Mouse (Mus musculus): ENCODE measurements around the gene Naa80. TPM values are rescaled to one million over a fixed set of nuclear protein-coding genes. Genes with fewer than 3 reads are reported as not detected.

Gene Naa80
- polyA plus RNA-seq, 1 experiment from 2014 or later, result 11.3 TPM

DNA sequence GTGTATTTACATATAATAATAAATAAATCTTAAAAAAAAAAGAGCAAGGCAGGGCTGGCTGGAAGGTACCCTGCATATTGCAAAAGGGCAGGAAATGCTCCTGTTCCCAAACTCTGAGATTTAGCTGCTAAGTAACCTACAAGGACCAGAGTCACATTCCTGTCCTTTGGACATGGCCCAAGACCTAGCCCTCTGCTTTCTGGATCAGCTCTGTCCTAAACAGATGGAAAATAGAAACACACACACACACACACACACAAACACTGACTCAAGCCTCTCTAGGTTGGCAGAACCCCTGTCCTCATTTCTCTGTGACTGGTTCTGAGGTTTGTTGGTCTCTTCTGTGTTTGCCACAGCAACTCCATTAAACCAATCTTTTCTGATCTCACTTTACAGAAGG, 42.3 kb downstream of the Naa80 start:
- H3K9ac ChIP-seq (ENCODE audit: low read depth, low read length), result no peak overlapping the region
- ATAC-seq (ENCODE audit: low FRiP score) (no peak), DNase-seq (ENCODE audit: low spot score) (no peak)
- no peak overlapping the region for H3K4me3 ChIP-seq (ENCODE audit: low read depth, low read length)
- H3K4me1 ChIP-seq (replicated peaks; ENCODE audit: control insufficient read depth, insufficient read depth, low read length), result peaks cover 2% of the 10 kb centered on the region; the same call in 1 of the 2 replicates
- no peak overlapping the region for H3K27ac ChIP-seq (ENCODE audit: low read depth, low read length)
- peaks cover 28% of the 10 kb centered on the region for H3K36me3 ChIP-seq (ENCODE audit: control insufficient read depth, insufficient read depth, low read length)
- no peak overlapping the region for H3K4me2 ChIP-seq (replicated peaks; ENCODE audit: low read depth, low read length)
- H3K9me3 ChIP-seq (ENCODE audit: control insufficient read depth, low read length), result no peaks in the 10 kb centered on the region
- H3K27me3 ChIP-seq (ENCODE audit: control insufficient read depth, insufficient read depth, low read length), result no peaks in the 10 kb centered on the region

GRCm38 (mm10) chr9:107624539-107624938, 45.9 kb downstream of the Naa80 start:
- DNase-seq (ENCODE audit: low spot score), result no peak
- Histone ChIP-seq H3K27ac (ENCODE audit: low read depth, low read length) (0 out of 2 replicates have a peak overlapping the region, but pooled peaks have one; percentile 20), H3K27me3 (ENCODE audit: control insufficient read depth, insufficient read depth, low read length) (no peaks in the 10 kb centered on the region), H3K4me3 (ENCODE audit: low read depth, low read length) (no peak overlapping the region), H3K4me2 (replicated peaks; ENCODE audit: low read depth, low read length) (no peak overlapping the region), H3K4me1 (replicated peaks; ENCODE audit: control insufficient read depth, insufficient read depth, low read length) (peaks cover 34% of the 10 kb centered on the region), H3K36me3 (ENCODE audit: control insufficient read depth, insufficient read depth, low read length) (peaks cover 15% of the 10 kb centered on the region), H3K9ac (ENCODE audit: low read depth, low read length) (no peak overlapping the region; the same call in 1 of the 2 replicates), H3K9me3 (ENCODE audit: control insufficient read depth, low read length) (no peaks in the 10 kb centered on the region)
- no peak for ATAC-seq (ENCODE audit: low FRiP score)
- 71% methylated on average over 5 of the region's 5 CpGs for WGBS

- DNase-seq (ENCODE audit: low spot score) (no peak), ATAC-seq (ENCODE audit: low FRiP score) (no peak)
- H3K4me2 ChIP-seq (replicated peaks; ENCODE audit: low read depth, low read length), result no peak overlapping the region
- H3K4me3 ChIP-seq (ENCODE audit: low read depth, low read length), result no peak overlapping the region
- no peaks in the 10 kb centered on the region for H3K9me3 ChIP-seq (ENCODE audit: control insufficient read depth, low read length)
- H3K9ac ChIP-seq (ENCODE audit: low read depth, low read length), result no peak overlapping the region; the same call in 1 of the 2 replicates
- WGBS, result 86% methylated on average over 3 of the region's 3 CpGs
- peaks cover 38% of the 10 kb centered on the region for H3K4me1 ChIP-seq (replicated peaks; ENCODE audit: control insufficient read depth, insufficient read depth, low read length)
- peaks cover 11% of the 10 kb centered on the region for H3K36me3 ChIP-seq (ENCODE audit: control insufficient read depth, insufficient read depth, low read length)
- 0 out of 2 replicates have a peak overlapping the region, but pooled peaks have one; percentile 20 for H3K27ac ChIP-seq (ENCODE audit: low read depth, low read length)
- no peaks in the 10 kb centered on the region for H3K27me3 ChIP-seq (ENCODE audit: control insufficient read depth, insufficient read depth, low read length)
These were observed 46.3 kb downstream of the Naa80 start for GRCm38 (mm10) chr9:107624951-107625350.

DNA sequence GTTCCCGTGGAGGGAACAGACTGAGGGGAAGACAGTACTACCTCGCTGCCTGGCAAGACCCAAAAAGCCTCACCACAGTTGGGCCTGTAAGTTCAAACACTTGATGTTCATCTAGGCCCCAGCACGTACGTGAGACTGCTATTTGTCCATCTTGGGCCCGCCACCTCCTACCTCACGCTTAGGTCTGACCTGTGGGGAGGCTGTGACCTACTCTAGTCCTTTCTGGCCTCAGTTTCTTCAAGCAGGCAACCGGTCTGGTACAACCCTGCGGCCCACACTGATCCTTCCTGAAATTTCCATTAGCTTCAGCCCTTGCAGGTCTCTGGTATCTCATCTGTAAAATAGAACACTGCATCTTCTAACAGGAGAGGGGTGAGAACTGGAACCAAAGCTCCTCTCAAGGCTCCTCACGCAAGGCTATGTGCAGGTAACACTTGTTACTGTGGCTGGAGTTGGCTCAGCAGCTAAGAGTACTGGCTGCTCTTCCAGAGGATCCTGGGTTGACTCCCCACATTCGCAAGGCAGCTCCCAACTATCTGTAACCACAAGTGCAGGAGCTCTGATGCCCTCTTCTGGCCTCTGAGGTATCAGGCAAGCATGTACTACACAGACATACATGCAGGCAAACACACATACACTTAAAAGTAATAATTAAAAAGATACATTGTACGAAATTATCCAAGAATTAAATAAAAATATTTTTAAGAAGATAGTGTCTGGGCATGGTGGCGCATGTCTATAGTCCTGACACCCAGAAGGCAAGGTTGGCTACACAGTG, 46.9 kb downstream of the Naa80 start:
- H3K9me3 ChIP-seq (ENCODE audit: control insufficient read depth, low read length), result no peaks in the 10 kb centered on the region
- H3K27ac ChIP-seq (ENCODE audit: low read depth, low read length), result peak overlapping the region; percentile 99
- H3K4me1 ChIP-seq (replicated peaks; ENCODE audit: control insufficient read depth, insufficient read depth, low read length), result peaks cover 43% of the 10 kb centered on the region
- no peak overlapping the region for H3K4me3 ChIP-seq (ENCODE audit: low read depth, low read length)
- 0 out of 2 replicates have a peak, but pooled peaks cover 8% of the 10 kb centered on the region for H3K36me3 ChIP-seq (ENCODE audit: control insufficient read depth, insufficient read depth, low read length)
- no peak for DNase-seq (ENCODE audit: low spot score)
- H3K4me2 ChIP-seq (replicated peaks; ENCODE audit: low read depth, low read length), result no peak overlapping the region
- WGBS, result 88% methylated on average over 12 of the region's 12 CpGs
- H3K27me3 ChIP-seq (ENCODE audit: control insufficient read depth, insufficient read depth, low read length), result no peaks in the 10 kb centered on the region
- H3K9ac ChIP-seq (ENCODE audit: low read depth, low read length), result peak overlapping the region; percentile 36; the same call in 1 of the 2 replicates
- ATAC-seq (ENCODE audit: low FRiP score), result no peak

DNA sequence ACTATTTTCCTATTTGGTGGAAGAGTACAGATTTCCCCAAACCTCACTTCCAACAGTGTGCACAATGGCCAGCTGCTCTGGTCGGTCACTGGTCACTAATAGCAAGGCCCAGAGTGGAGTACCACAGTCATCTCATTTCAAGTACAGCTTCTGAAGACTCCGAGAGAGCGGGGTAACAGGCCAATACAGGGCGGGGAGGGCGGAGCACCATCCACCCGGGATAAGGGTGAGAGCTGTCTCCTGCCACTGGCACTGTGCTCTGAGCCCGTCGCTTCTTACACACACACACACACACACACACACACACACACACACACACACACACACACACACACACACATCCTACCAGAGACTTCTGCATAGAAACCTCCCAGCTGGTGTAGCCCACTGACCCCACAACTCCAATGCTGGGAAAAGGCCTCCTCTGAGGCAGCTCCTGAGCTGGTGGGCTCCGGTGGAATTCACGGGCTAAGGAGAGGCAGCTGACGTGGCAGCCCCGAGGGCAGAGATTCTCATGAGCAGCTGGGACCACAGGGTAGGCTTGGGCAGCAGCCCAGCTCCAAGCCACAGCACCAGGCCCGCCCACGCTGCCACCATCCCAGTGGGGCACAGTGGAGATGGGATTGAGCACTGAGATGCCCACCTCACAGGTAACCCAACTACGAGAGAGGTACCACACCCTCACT, 47.6 kb downstream of the Naa80 start:
- Histone ChIP-seq H3K9ac (ENCODE audit: low read depth, low read length) (peak overlapping the region; percentile 36), H3K4me2 (replicated peaks; ENCODE audit: low read depth, low read length) (peak overlapping the region; percentile 17), H3K27ac (ENCODE audit: low read depth, low read length) (peak overlapping the region; percentile 99), H3K27me3 (ENCODE audit: control insufficient read depth, insufficient read depth, low read length) (no peaks in the 10 kb centered on the region), H3K4me3 (ENCODE audit: low read depth, low read length) (no peak overlapping the region), H3K9me3 (ENCODE audit: control insufficient read depth, low read length) (no peaks in the 10 kb centered on the region), H3K36me3 (ENCODE audit: control insufficient read depth, insufficient read depth, low read length) (0 out of 2 replicates have a peak, but pooled peaks cover 8% of the 10 kb centered on the region), H3K4me1 (replicated peaks; ENCODE audit: control insufficient read depth, insufficient read depth, low read length) (peaks cover 47% of the 10 kb centered on the region)
- ATAC-seq (ENCODE audit: low FRiP score) (peak; percentile 2; the same call in 1 of the 2 replicates), DNase-seq (ENCODE audit: low spot score) (no peak)
- WGBS, result 35% methylated on average over 13 of the region's 15 CpGs

- no peak overlapping the region for H3K4me3 ChIP-seq (ENCODE audit: low read depth, low read length)
- H3K27me3 ChIP-seq (ENCODE audit: control insufficient read depth, insufficient read depth, low read length), result no peaks in the 10 kb centered on the region
- ATAC-seq (ENCODE audit: low FRiP score) (peak; percentile 83), DNase-seq (ENCODE audit: low spot score) (peak; percentile 98)
- no peaks in the 10 kb centered on the region for H3K9me3 ChIP-seq (ENCODE audit: control insufficient read depth, low read length)
- peaks cover 53% of the 10 kb centered on the region for H3K4me1 ChIP-seq (replicated peaks; ENCODE audit: control insufficient read depth, insufficient read depth, low read length)
- H3K4me2 ChIP-seq (replicated peaks; ENCODE audit: low read depth, low read length), result peak overlapping the region; percentile 17
- 0 out of 2 replicates have a peak, but pooled peaks cover 8% of the 10 kb centered on the region for H3K36me3 ChIP-seq (ENCODE audit: control insufficient read depth, insufficient read depth, low read length)
- H3K27ac ChIP-seq (ENCODE audit: low read depth, low read length), result peak overlapping the region; percentile 99
- H3K9ac ChIP-seq (ENCODE audit: low read depth, low read length), result peak overlapping the region; percentile 64
- 0% methylated on average over 2 of the region's 2 CpGs for WGBS
These were observed 48.2 kb downstream of the Naa80 start for GRCm38 (mm10) chr9:107626844-107627277.

- Histone ChIP-seq H3K9me3 (ENCODE audit: control insufficient read depth, low read length) (no peaks in the 10 kb centered on the region), H3K36me3 (ENCODE audit: control insufficient read depth, insufficient read depth, low read length) (0 out of 2 replicates have a peak, but pooled peaks cover 8% of the 10 kb centered on the region), H3K9ac (ENCODE audit: low read depth, low read length) (peak overlapping the region; percentile 64), H3K27me3 (ENCODE audit: control insufficient read depth, insufficient read depth, low read length) (no peaks in the 10 kb centered on the region), H3K4me3 (ENCODE audit: low read depth, low read length) (peak overlapping the region; percentile 6; the same call in 1 of the 2 replicates), H3K27ac (ENCODE audit: low read depth, low read length) (peak overlapping the region; percentile 99), H3K4me1 (replicated peaks; ENCODE audit: control insufficient read depth, insufficient read depth, low read length) (peaks cover 61% of the 10 kb centered on the region), H3K4me2 (replicated peaks; ENCODE audit: low read depth, low read length) (peak overlapping the region; percentile 26)
- no peak for ATAC-seq (ENCODE audit: low FRiP score)
- WGBS, result 22% methylated on average over 20 of the region's 20 CpGs
- peak; percentile 44 for DNase-seq (ENCODE audit: low spot score)
These were observed 48.9 kb downstream of the Naa80 start for GRCm38 (mm10) chr9:107627387-107628255.
